Mouse (Mus musculus) lung, postnatal 0 days (tissue): ENCODE results near the gene 4933411K16Rik.

Experiments
- CTCF ChIP-seq: IDR thresholded peaks from 2 replicates; pipeline ENCODE4 v1.5.1; 2016; ENCODE audit warnings: antibody characterized with exemption, mild to moderate bottlenecking
- EP300 ChIP-seq: IDR thresholded peaks from 2 replicates; pipeline ENCODE4 v1.6.1; 2016; ENCODE audit warnings: antibody characterized with exemption, mild to moderate bottlenecking, control low read depth

GRCm38 (mm10) chr19:42090637-42091141, 38.6 kb downstream of the 4933411K16Rik start:
- TF ChIP-seq CTCF: no peak
- no peak for TF ChIP-seq EP300
